Mouse (Mus musculus): ENCODE data around the gene Dyx1c1.

DNA sequence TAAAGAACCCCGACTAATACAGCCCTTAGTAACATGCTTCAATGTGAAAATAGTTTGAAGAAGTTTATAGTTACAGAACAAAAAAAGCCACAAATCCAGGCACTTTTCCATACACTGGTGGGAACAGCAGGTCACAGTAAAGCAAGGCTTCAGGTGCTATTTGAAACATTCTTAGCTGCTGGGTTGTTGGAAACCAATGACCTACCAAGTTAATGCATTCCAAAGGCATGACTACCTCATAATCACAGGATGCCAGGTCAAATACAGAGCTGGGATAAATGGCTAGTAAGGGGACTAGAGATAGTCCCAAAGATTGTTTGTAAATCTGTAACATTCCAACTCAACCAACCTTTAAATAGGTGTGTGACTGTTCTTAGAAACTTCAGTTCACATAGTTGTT is 16.7 kb downstream of the Dyx1c1 start:
- TF ChIP-seq CTCF (conservative IDR thresholded peaks at IDR 0.05; ENCODE audit: low read length): no peak
- TF ChIP-seq NANOG (IDR thresholded peaks at IDR 0.05; ENCODE audit: borderline replicate concordance, low read length): no peak
